Mouse (Mus musculus) embryo, embryonic 11.5 days (tissue): ENCODE results near the gene Ly6g6c.

ENCODE experiments used
- DNase-seq: peaks from one replicate; pipeline ENCODE4 v3.0.0-alpha.2; 2012; ENCODE audit warnings: low read depth, low spot score

Ly6g6c gene

GRCm38 (mm10) chr17:35057090-35057489 is 8.1 kb upstream of the Ly6g6c start:
- DNase-seq = no peak

DNA sequence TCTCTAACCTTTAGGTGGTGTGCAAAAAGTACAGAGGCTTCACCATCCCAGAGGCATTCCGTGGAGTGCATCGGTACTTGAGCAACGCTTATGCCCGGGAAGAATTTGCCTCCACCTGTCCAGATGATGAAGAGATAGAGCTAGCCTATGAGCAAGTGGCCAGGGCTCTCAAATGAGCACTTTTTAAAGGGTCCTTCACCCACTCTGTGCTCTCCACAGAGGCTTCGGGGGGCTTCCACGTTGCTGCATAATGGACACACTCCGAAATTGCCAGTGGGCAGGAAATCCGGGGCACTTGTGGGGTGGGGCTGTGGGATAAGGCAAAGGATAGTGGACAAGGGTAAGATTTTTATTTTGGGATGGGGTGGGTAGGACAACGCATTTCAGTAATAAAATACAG is 6.9 kb upstream of the Ly6g6c start:
- DNase-seq = no peak

- DNase-seq = peak; percentile 87
These were observed 6.0 kb upstream of the Ly6g6c start, which contains the start of gene Ddah2 for GRCm38 (mm10) chr17:35058911-35059892. Gene Ddah2 (plus strand): TSS chr17:35059035.

DNA sequence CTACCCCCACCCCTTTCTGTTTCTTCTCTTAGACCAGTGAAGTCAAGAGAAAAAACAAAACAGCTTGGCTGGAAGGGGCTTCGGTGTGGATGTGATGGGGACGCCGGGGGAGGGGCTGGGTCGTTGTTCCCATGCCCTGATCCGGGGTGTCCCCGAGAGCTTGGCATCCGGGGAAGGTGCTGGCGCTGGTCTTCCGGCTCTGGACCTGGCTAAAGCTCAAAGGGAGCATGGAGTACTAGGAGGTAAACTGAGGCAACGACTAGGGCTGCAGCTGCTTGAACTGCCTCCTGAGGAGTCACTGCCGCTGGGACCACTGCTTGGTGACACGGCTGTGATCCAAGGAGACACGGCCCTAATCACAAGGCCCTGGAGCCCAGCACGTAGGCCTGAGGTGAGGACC is 5.1 kb upstream of the Ly6g6c start:
- DNase-seq = no peak

GRCm38 (mm10) chr17:35060737-35061297 is 4.4 kb upstream of the Ly6g6c start:
- DNase-seq = no peak

GRCm38 (mm10) chr17:35061299-35061698 is 3.9 kb upstream of the Ly6g6c start:
- DNase-seq = no peak

- DNase-seq = no peak
These were observed 1.7 kb upstream of the Ly6g6c start for GRCm38 (mm10) chr17:35063466-35063865.

DNA sequence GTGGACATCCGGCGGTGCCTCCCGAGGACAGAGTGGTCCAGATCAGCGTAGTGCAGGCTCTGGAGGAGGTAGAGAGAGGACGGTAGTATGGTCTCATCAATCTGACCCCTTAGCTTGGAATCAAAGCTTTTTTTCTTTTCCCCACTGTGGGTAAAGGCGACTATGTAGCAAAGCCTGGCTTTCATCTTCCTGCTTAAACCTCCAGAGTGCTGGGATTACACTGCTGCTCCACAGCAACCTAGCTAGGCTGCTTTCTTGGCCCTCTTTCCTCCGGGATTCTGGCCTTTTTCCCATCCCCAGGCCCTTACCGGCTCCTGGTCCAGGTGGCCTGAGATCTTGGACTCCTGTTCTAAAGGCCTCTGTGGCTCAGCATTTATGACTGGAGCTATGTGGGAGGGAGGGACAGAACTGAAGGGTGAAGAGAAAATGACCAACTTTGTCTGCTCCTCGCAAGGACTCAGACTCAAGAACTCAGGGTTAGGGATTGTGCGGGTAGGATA is 760 bp upstream of the Ly6g6c start:
- DNase-seq = no peak

DNA sequence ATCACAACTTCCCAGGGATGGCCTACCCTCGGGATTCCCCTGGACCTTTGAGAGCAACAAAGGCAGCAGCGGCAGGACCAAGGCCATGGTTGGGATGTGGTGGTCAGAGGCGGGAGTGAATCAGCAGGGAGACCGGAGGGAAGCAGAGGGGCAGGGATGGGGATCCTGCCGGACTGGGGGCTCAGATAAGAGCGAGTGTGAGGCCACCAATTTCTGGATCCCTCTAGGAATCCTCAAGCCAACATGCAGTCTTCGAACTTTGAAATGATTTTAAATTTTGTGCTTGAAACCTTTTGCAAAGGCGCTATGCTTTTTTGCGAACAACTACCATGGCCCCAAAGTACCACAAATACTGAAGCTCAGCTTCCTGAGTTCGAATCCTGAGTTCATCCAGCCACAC is 896 bp downstream of the Ly6g6c start, which contains the start of gene Mpig6b:
Mpig6b (minus strand) TSS at position 101 of the 400 bp plus-strand sequence.
- DNase-seq = no peak

DNA sequence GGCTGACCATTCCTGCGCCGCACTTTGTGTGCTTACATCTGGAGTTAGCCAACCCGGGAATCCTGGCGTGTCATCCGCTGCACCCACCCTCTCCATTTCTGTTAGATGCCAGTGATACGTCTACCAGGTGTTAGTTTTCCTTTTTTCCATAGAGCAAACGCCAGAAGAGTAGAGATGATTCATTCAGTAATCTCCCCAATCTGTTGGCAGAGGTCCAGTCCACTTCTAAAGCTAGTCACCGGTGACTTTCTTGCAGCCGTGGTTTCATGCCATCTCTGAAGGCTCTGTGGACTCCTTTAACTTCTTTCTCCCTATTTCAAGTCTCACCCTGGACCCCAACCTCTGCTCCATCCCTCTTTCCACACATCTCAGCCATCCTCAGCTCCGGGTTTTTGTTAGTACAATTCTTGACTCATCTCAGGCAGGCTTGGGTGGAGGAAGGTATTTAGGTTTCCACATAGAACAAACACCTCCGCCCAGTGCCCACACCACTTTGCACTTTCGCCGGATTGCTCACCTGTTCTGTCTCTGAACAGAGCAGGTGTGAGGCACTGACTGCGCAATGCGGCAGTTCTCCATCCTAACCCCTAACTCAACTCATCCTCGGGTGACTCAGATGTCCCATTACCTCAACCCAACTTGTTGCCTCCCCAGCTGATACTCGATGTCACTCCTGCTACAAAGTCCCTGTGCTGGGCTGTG is 3.2 kb downstream of the Ly6g6c start:
- no peak for DNase-seq

GRCm38 (mm10) chr17:35070556-35071229 is 5.5 kb downstream of the Ly6g6c start:
- DNase-seq = no peak

GRCm38 (mm10) chr17:35071454-35071853 is 6.3 kb downstream of the Ly6g6c start:
- DNase-seq = no peak

GRCm38 (mm10) chr17:35074097-35074496 is 8.9 kb downstream of the Ly6g6c start:
- DNase-seq = no peak

GRCm38 (mm10) chr17:35076507-35077176 is 11.5 kb downstream of the Ly6g6c start, which contains the start of gene Ly6g6e:
Gene Ly6g6e (plus strand): TSS chr17:35076902.
- no peak for DNase-seq

GRCm38 (mm10) chr17:35077285-35077684 is 12.1 kb downstream of the Ly6g6c start:
- DNase-seq = no peak

- no peak for DNase-seq
These were observed 12.6 kb downstream of the Ly6g6c start, which contains the start of gene Ly6g6d for GRCm38 (mm10) chr17:35077786-35078233. Gene Ly6g6d (minus strand): TSS chr17:35078065.

- no peak for DNase-seq
These were observed 14.6 kb downstream of the Ly6g6c start for GRCm38 (mm10) chr17:35079778-35080177.

DNA sequence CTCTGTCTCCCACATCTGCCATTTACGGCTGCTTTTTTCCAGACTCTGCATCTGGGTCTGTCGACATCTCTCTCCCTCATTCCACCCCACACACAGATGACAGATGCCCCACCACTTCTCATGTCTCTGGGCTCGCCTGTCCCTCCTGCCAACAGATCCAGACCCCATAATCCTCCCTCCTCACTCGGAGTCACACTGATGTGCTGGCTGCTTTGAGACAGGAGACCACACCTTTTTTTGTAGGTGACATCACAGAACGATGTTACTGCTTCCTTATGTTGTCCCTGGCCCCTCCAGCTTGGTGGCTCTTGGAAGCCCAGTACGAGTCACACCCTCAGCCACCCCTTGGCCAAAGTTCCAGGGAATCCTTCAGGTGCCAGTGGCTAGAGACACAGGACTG is 15.1 kb downstream of the Ly6g6c start:
- no peak for DNase-seq

GRCm38 (mm10) chr17:35080710-35081109 is 15.5 kb downstream of the Ly6g6c start:
- no peak for DNase-seq

DNA sequence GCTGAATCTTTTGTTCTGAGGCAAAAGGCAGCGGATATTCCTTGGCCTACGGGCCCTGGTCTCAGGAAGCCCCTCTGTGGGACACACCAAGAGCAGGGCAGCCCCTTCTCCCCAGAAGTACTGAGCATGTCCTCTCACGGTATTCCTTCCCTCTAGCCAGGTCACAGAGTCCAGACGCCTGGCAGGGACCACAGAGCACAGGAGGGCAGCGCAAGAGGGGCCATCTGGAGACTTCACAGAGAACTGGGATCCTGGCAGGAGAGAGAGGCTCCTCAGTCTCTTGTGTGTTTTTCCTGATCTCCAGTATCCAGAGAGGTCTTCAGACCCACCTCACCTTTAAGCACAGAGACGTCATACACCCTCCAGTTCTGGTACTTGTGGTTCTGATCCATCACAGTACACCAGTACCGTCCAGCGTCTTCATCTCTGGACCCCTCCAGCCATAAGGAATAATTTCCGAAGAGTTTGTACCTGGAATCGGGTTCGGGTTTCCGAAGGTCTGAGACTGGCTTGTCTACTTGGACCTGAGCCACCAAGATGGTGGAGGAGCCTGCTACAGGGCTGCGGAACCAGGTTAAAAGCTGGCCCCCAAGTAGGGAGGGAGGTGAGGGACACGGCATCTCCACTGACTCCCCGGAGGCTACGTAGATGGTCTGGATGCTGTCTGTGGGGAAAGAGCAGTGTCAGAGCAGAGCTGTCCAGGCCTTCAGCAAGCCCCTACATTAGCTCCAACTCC is 17.8 kb downstream of the Ly6g6c start:
- no peak for DNase-seq
